Mouse (Mus musculus) forebrain, postnatal 0 days (tissue): ENCODE results near the gene Gdap2. TPM values are rescaled to one million over a fixed set of nuclear protein-coding genes. Genes with fewer than 3 reads are reported as not detected.

ENCODE experiments used
- ATAC-seq: fragments of 200-750 bp; cut with Nextera tagmentation; 2 replicates; pipeline ENCODE4 v1.8.0; 2017; ENCODE audit warnings: mild to moderate bottlenecking, moderate library complexity
- DNase-seq: peaks from one replicate; pipeline ENCODE4 v3.0.0-alpha.2; 2015
- H3K27ac ChIP-seq: fragments of 300-500 bp; sonication (generic); 2 replicates; pipeline ENCODE4 v1.5.1; 2014; ENCODE audit warnings: low read depth, mild to moderate bottlenecking, antibody characterized with exemption, low read length, moderate library complexity, mixed read lengths
- H3K27me3 ChIP-seq: fragments of 300-500 bp; sonication (generic); 2 replicates; pipeline ENCODE4 v1.6.1; 2014; ENCODE audit warnings: mild to moderate bottlenecking, low read length, mixed read lengths; ENCODE audit not compliant: insufficient read depth
- H3K36me3 ChIP-seq: fragments of 300-500 bp; sonication (generic); 2 replicates; pipeline ENCODE4 v1.6.1; 2014; ENCODE audit warnings: mild to moderate bottlenecking, moderate library complexity; ENCODE audit not compliant: insufficient read depth
- H3K4me1 ChIP-seq: fragments of 300-500 bp; sonication (generic); 2 replicates; pipeline ENCODE4 v1.6.1; 2014; ENCODE audit warnings: antibody characterized with exemption; ENCODE audit not compliant: insufficient read depth
- H3K4me2 ChIP-seq: fragments of 300-500 bp; sonication (generic); 2 replicates; pipeline ENCODE4 v1.6.1; 2014; ENCODE audit warnings: low read depth, mild to moderate bottlenecking, moderate library complexity
- H3K4me3 ChIP-seq: fragments of 300-500 bp; sonication (generic); 2 replicates; pipeline ENCODE4 v1.5.1; 2014; ENCODE audit warnings: low read depth, low read length, mixed read lengths
- H3K9ac ChIP-seq: fragments of 300-500 bp; sonication (generic); 2 replicates; pipeline ENCODE4 v1.6.1; 2014; ENCODE audit warnings: mild to moderate bottlenecking
- H3K9me3 ChIP-seq: fragments of 300-500 bp; sonication (generic); 2 replicates; pipeline ENCODE4 v1.6.1; 2016; ENCODE audit warnings: low read length
- CTCF ChIP-seq: sonication (generic); IDR thresholded peaks from 2 replicates; pipeline ENCODE4 v1.5.1; 2016; ENCODE audit warnings: antibody characterized with exemption, control low read depth, low read depth
- WGBS: fragments of 180-500 bp; shearing (Covaris S2); extraction: QIAGEN DNeasy Blood & Tissue Kit; methylation state at CpG from one replicate; pipeline ENCODE4 v1.1.7; 2014; 5-methylcytosine and 5-hydroxymethylcytosine counted together
- polyA plus RNA-seq: library from polyadenylated mRNA; unstranded; fragments of >200 nt; fragmentation: Nextera tagmentation; extraction: Ambion mirVana; gene quantifications from 2 replicates; pipeline ENCODE4 v1.2.1, GENCODE M21; 2015
- total RNA-seq: library from RNA; depleted of rRNA; stranded (reverse); fragments of >200 nt; gene quantifications from 2 replicates; pipeline ENCODE4 v1.2.3, GENCODE M21; 2014

Gene Gdap2
- total and polyA plus RNA-seq, 2 experiments from 2014 or later, result 27.5 to 33.2 TPM

- no peak for TF ChIP-seq CTCF
- no peak overlapping the region for H3K4me2 ChIP-seq
- no peak for ATAC-seq
- WGBS, result 57% methylated on average over 1 of the region's 1 CpGs
- no peaks in the 10 kb centered on the region for H3K27me3 ChIP-seq
- no peak overlapping the region for H3K4me3 ChIP-seq
- no peaks in the 10 kb centered on the region for H3K4me1 ChIP-seq
- no peaks in the 10 kb centered on the region for H3K9me3 ChIP-seq
- H3K36me3 ChIP-seq, result peaks cover 47% of the 10 kb centered on the region
- H3K9ac ChIP-seq, result no peak overlapping the region
- DNase-seq, result no peak
- H3K27ac ChIP-seq, result no peak overlapping the region
Measured at GRCm38 (mm10) chr3:100206973-100207372, 44.8 kb downstream of the Gdap2 start.

- Histone ChIP-seq H3K27ac (no peak overlapping the region), H3K36me3 (no peaks in the 10 kb centered on the region), H3K9me3 (no peaks in the 10 kb centered on the region), H3K4me2 (no peak overlapping the region), H3K4me3 (no peak overlapping the region), H3K27me3 (no peaks in the 10 kb centered on the region), H3K9ac (no peak overlapping the region), H3K4me1 (no peaks in the 10 kb centered on the region)
- 84% methylated on average over 5 of the region's 5 CpGs for WGBS
- ATAC-seq (no peak), DNase-seq (no peak)
- TF ChIP-seq CTCF, result no peak
Measured at GRCm38 (mm10) chr3:100215469-100215868, 53.3 kb downstream of the Gdap2 start.

- H3K4me2 ChIP-seq, result no peak overlapping the region
- H3K4me1 ChIP-seq, result no peaks in the 10 kb centered on the region
- no peaks in the 10 kb centered on the region for H3K9me3 ChIP-seq
- no peaks in the 10 kb centered on the region for H3K27me3 ChIP-seq
- H3K9ac ChIP-seq, result no peak overlapping the region
- H3K4me3 ChIP-seq, result no peak overlapping the region
- no peak for TF ChIP-seq CTCF
- H3K36me3 ChIP-seq, result no peaks in the 10 kb centered on the region
- no peak for DNase-seq
- ATAC-seq, result no peak
- no peak overlapping the region for H3K27ac ChIP-seq
- 84% methylated on average over 12 of the region's 12 CpGs for WGBS
Measured at GRCm38 (mm10) chr3:100225326-100225959, 63.3 kb downstream of the Gdap2 start.

- Histone ChIP-seq H3K9me3 (no peaks in the 10 kb centered on the region), H3K9ac (no peak overlapping the region), H3K4me2 (no peak overlapping the region), H3K27ac (no peak overlapping the region), H3K4me3 (no peak overlapping the region), H3K4me1 (no peaks in the 10 kb centered on the region), H3K36me3 (no peaks in the 10 kb centered on the region), H3K27me3 (no peaks in the 10 kb centered on the region)
- DNase-seq, result no peak
- TF ChIP-seq CTCF, result no peak
- no peak for ATAC-seq
- 65% methylated on average over 1 of the region's 1 CpGs for WGBS
Measured at GRCm38 (mm10) chr3:100227509-100227908, 65.3 kb downstream of the Gdap2 start.

- Histone ChIP-seq H3K27ac (no peak overlapping the region), H3K4me2 (no peak overlapping the region), H3K36me3 (no peaks in the 10 kb centered on the region), H3K9ac (no peak overlapping the region), H3K4me1 (no peaks in the 10 kb centered on the region), H3K4me3 (no peak overlapping the region), H3K9me3 (no peaks in the 10 kb centered on the region), H3K27me3 (no peaks in the 10 kb centered on the region)
- no peak for DNase-seq
- no peak for ATAC-seq
- no peak for TF ChIP-seq CTCF
- 87% methylated on average over 3 of the region's 3 CpGs for WGBS
Measured at GRCm38 (mm10) chr3:100228981-100229380, 66.8 kb downstream of the Gdap2 start.

GRCm38 (mm10) chr3:100236725-100237436 is 74.7 kb downstream of the Gdap2 start:
- no peaks in the 10 kb centered on the region for H3K4me1 ChIP-seq
- no peak for DNase-seq
- H3K36me3 ChIP-seq, result no peaks in the 10 kb centered on the region
- H3K27ac ChIP-seq, result no peak overlapping the region
- no peaks in the 10 kb centered on the region for H3K27me3 ChIP-seq
- H3K9ac ChIP-seq, result no peak overlapping the region
- H3K4me2 ChIP-seq, result no peak overlapping the region
- ATAC-seq, result no peak
- no peak for TF ChIP-seq CTCF
- no peak overlapping the region for H3K4me3 ChIP-seq
- H3K9me3 ChIP-seq, result no peaks in the 10 kb centered on the region

GRCm38 (mm10) chr3:100242230-100242629 is 80.0 kb downstream of the Gdap2 start:
- ATAC-seq, result no peak

More at GRCm38 (mm10) chr3:100242230-100242629, 80.0 kb downstream of the Gdap2 start:
- Histone ChIP-seq H3K4me3 (no peak overlapping the region), H3K9ac (no peak overlapping the region), H3K9me3 (no peaks in the 10 kb centered on the region), H3K27ac (no peak overlapping the region), H3K4me1 (no peaks in the 10 kb centered on the region), H3K27me3 (no peaks in the 10 kb centered on the region), H3K4me2 (no peak overlapping the region), H3K36me3 (no peaks in the 10 kb centered on the region)
- no peak for TF ChIP-seq CTCF
- DNase-seq, result no peak
- 81% methylated on average over 4 of the region's 4 CpGs for WGBS
